Mouse (Mus musculus): ENCODE data around the gene Vmn2r89. TPM values are rescaled to one million over a fixed set of nuclear protein-coding genes. Genes with fewer than 3 reads are reported as not detected.
"Not testable (repeated sequence)": the region's sequence is repeated elsewhere in the genome, so short reads cannot be mapped to it uniquely, and the experiment has no call there.

Gene Vmn2r89
- total RNA-seq (2017): 0.10 TPM in 1 of 3 replicates, not detected in the others

GRCm38 (mm10) chr14:51451557-51451956 is at the start of gene Vmn2r89:
TSS of gene Vmn2r89 (plus strand) at chr14:51451857.
- not testable (repeated sequence) for ATAC-seq (replicated peaks; ENCODE audit: insufficient number of reproducible peaks, low FRiP score, low TSS enrichment, poor library complexity, severe bottlenecking)

- ATAC-seq (replicated peaks; ENCODE audit: insufficient number of reproducible peaks, low FRiP score, low TSS enrichment, poor library complexity, severe bottlenecking): no peak
Observed at GRCm38 (mm10) chr14:51410520-51410919, 41.1 kb upstream of the Vmn2r89 start, which contains the start of gene Vmn2r88. TSS of gene Vmn2r88 (plus strand) at chr14:51410820.

GRCm38 (mm10) chr14:51423885-51424284 is 27.8 kb upstream of the Vmn2r89 start:
- ATAC-seq (replicated peaks; ENCODE audit: insufficient number of reproducible peaks, low FRiP score, low TSS enrichment, poor library complexity, severe bottlenecking): no peak

GRCm38 (mm10) chr14:51430138-51430537 is 21.5 kb upstream of the Vmn2r89 start:
- ATAC-seq (replicated peaks; ENCODE audit: insufficient number of reproducible peaks, low FRiP score, low TSS enrichment, poor library complexity, severe bottlenecking): not testable (repeated sequence)

GRCm38 (mm10) chr14:51434546-51434945 is 17.1 kb upstream of the Vmn2r89 start:
- ATAC-seq (replicated peaks; ENCODE audit: insufficient number of reproducible peaks, low FRiP score, low TSS enrichment, poor library complexity, severe bottlenecking): no peak

- ATAC-seq (replicated peaks; ENCODE audit: insufficient number of reproducible peaks, low FRiP score, low TSS enrichment, poor library complexity, severe bottlenecking): no peak
Observed at GRCm38 (mm10) chr14:51435020-51435419, 16.6 kb upstream of the Vmn2r89 start.

GRCm38 (mm10) chr14:51438955-51439354 is 12.7 kb upstream of the Vmn2r89 start:
- no peak for ATAC-seq (replicated peaks; ENCODE audit: insufficient number of reproducible peaks, low FRiP score, low TSS enrichment, poor library complexity, severe bottlenecking)

- ATAC-seq (replicated peaks; ENCODE audit: insufficient number of reproducible peaks, low FRiP score, low TSS enrichment, poor library complexity, severe bottlenecking): not testable (repeated sequence)
Observed at GRCm38 (mm10) chr14:51480278-51480677, 28.6 kb downstream of the Vmn2r89 start.

- ATAC-seq (replicated peaks; ENCODE audit: insufficient number of reproducible peaks, low FRiP score, low TSS enrichment, poor library complexity, severe bottlenecking): not testable (repeated sequence)
Observed at GRCm38 (mm10) chr14:51481332-51482015, 29.8 kb downstream of the Vmn2r89 start.

- no peak for ATAC-seq (replicated peaks; ENCODE audit: insufficient number of reproducible peaks, low FRiP score, low TSS enrichment, poor library complexity, severe bottlenecking)
Observed at GRCm38 (mm10) chr14:51482051-51482715, 30.5 kb downstream of the Vmn2r89 start.

- not testable (repeated sequence) for ATAC-seq (replicated peaks; ENCODE audit: insufficient number of reproducible peaks, low FRiP score, low TSS enrichment, poor library complexity, severe bottlenecking)
Observed at GRCm38 (mm10) chr14:51482971-51483381, 31.3 kb downstream of the Vmn2r89 start.

- no peak for ATAC-seq (replicated peaks; ENCODE audit: insufficient number of reproducible peaks, low FRiP score, low TSS enrichment, poor library complexity, severe bottlenecking)
Observed at GRCm38 (mm10) chr14:51483671-51484070, 32.0 kb downstream of the Vmn2r89 start.

- no peak for ATAC-seq (replicated peaks; ENCODE audit: insufficient number of reproducible peaks, low FRiP score, low TSS enrichment, poor library complexity, severe bottlenecking)
Observed at GRCm38 (mm10) chr14:51486111-51486510, 34.5 kb downstream of the Vmn2r89 start.

- ATAC-seq (replicated peaks; ENCODE audit: insufficient number of reproducible peaks, low FRiP score, low TSS enrichment, poor library complexity, severe bottlenecking): no peak
Observed at GRCm38 (mm10) chr14:51495781-51496180, 44.1 kb downstream of the Vmn2r89 start.

- no peak for ATAC-seq (replicated peaks; ENCODE audit: insufficient number of reproducible peaks, low FRiP score, low TSS enrichment, poor library complexity, severe bottlenecking)
Observed at GRCm38 (mm10) chr14:51496955-51497354, 45.3 kb downstream of the Vmn2r89 start.

GRCm38 (mm10) chr14:51497958-51498357 is 46.3 kb downstream of the Vmn2r89 start:
- no peak for ATAC-seq (replicated peaks; ENCODE audit: insufficient number of reproducible peaks, low FRiP score, low TSS enrichment, poor library complexity, severe bottlenecking)

GRCm38 (mm10) chr14:51499707-51500275 is 48.1 kb downstream of the Vmn2r89 start:
- ATAC-seq (replicated peaks; ENCODE audit: insufficient number of reproducible peaks, low FRiP score, low TSS enrichment, poor library complexity, severe bottlenecking): no peak

- no peak for ATAC-seq (replicated peaks; ENCODE audit: insufficient number of reproducible peaks, low FRiP score, low TSS enrichment, poor library complexity, severe bottlenecking)
Observed at GRCm38 (mm10) chr14:51500461-51500860, 48.8 kb downstream of the Vmn2r89 start.

GRCm38 (mm10) chr14:51507416-51507815 is 55.8 kb downstream of the Vmn2r89 start:
- no peak for ATAC-seq (replicated peaks; ENCODE audit: insufficient number of reproducible peaks, low FRiP score, low TSS enrichment, poor library complexity, severe bottlenecking)
